Mouse (Mus musculus): ENCODE data around the gene Alkbh6.

The Alkbh6 gene

DNA sequence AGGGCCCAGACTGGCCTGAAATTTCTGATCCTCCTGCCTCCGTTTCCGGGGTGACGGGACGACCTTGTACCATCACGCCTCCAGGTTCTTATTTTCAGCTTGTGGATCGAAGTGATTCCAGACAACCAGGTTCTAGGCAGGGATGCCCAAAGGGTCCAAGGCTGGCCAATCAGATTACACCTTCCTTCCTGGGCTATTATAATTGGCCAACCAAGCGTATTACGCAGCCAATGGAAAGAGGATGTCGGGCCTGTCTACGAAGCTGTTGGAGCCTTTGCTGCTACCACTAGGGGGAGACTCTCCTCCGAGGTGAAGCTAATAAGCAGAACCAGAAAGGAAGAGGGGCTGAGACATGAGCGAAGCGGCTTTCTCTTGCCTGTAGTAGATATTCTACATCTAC, 23.4 kb downstream of the Alkbh6 start:
- no peak for DNase-seq (ENCODE audit: low spot score)

GRCm38 (mm10) chr7:30332622-30333259, 24.2 kb downstream of the Alkbh6 start:
- DNase-seq (ENCODE audit: low spot score), result no peak

DNA sequence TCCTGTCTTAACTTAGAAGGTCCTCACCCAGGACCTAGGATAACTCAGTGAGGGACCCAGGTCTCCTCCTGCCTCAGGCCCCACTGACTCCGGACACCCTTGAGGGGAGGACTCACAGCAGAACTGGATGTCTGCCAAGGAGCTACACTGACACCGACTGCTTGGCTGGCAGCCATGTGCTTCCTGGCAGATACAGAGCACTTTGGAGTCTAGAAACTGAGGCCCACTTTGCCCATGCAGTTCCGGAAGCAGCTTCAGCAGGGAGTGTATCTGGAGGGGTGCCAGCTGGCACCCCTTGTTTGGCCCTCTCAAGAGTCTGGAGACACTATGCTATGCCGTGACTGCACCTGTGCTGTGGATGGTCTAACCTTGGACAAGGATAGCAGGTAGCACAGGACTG, 24.9 kb downstream of the Alkbh6 start:
- DNase-seq (ENCODE audit: low spot score), result no peak

DNA sequence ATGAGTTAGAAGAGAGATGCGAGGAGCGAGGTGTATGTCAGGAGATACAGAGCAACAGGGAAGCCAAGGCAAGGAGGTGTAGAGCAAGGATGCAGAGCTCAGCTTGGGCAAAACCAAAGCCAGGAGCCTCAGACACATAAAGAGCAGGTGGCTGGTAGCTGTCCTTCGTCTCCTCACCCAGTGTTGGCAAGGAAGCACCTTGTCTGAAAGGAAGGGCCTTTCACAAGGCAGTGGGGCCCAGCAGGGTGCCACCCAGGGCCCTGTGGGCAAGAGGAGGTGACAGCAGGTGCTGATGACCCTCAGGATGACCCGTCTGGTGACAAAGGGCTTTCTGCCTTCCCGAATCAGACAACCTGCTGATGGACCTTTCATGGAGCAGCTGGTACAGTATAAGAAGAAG, 26.0 kb downstream of the Alkbh6 start:
- DNase-seq (ENCODE audit: low spot score), result no peak

- no peak for DNase-seq (ENCODE audit: low spot score)
Observed at GRCm38 (mm10) chr7:30335688-30336087, 27.2 kb downstream of the Alkbh6 start.

GRCm38 (mm10) chr7:30336384-30336783, 27.9 kb downstream of the Alkbh6 start:
- DNase-seq (ENCODE audit: low spot score), result no peak

DNA sequence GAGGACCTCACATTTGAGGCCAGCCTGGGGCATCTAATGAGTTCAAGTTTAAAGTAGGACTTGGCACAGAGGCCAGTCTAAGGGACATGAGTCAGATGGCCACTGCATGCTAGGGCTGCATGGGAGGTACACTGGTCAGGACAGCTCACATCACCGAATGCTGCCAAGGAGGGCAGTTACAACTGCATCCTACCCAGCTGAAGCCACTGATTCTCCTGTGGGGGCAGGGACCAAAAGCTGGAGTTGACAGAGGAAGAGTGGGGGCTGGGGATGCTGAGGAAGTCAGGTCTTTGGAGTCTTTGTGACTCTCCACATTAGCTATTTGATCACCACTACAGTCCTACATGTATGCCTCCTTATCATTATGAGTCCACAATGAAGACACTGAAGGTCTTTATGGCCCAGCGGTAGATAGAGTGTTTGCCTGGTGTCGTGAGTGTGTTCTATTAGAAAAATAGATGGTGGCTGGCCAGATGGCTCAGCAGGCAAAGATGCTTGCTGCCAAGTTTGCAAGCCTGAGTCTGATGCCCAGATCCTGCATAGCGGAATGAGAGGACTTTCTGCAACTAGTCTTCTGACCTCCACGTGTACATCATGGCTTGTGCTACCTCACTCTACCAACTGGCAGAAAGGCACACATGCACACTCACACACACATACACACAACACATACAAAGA, 31.1 kb downstream of the Alkbh6 start:
- no peak for DNase-seq (ENCODE audit: low spot score)

- DNase-seq (ENCODE audit: low spot score), result no peak
Observed at GRCm38 (mm10) chr7:30346635-30347379, 38.3 kb downstream of the Alkbh6 start.

DNA sequence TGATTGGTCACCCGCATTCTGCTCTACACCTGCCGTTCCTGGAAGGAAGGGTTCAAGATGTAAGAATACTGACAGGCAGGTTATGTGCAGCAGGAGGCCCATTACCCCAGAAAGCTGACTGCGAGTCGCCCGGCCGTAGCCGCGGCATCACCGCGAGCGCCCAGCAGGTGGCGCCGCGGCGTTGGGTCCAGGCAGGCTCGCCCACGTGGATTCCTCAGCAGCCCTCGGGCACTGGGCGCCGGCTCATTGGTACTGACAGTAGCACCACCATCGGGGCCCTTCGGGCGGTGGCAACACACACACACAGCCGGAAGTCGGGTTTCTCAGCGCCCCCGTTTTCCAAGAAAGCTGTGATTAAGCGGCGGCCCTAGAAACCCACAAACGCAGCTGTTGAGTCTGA, 39.3 kb downstream of the Alkbh6 start:
- DNase-seq (ENCODE audit: low spot score), result no peak

DNA sequence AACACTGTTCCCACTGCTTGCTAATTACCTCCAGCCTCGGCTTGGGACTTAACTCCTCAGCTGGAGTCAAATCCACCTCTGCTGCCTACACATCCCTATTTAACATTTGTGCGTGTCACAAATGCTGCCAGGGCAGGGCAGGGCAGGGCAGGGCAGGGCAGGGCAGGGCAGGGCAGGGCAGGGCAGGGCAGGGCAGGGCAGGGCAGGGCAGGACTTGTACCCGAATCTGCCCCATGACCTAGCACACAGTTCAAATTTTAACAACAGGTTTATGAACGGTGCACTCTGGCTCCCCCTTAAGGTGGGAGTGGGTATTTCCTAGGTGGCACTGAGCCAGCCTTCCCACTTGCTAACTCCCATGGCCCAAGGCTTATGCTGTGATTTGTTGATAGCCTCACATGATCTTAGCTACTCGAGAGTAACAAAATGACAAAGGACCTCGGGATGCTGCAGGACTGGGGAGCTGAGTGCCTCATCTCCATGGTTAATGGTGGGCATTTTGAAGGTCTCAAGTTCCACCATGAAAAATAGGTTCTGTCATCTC, 44.8 kb downstream of the Alkbh6 start:
- DNase-seq (ENCODE audit: low spot score), result no peak

GRCm38 (mm10) chr7:30354059-30354458, 45.5 kb downstream of the Alkbh6 start:
- DNase-seq (ENCODE audit: low spot score), result no peak

- no peak for DNase-seq (ENCODE audit: low spot score)
Observed at GRCm38 (mm10) chr7:30358378-30359186, 50.1 kb downstream of the Alkbh6 start.

GRCm38 (mm10) chr7:30359276-30359865, 50.9 kb downstream of the Alkbh6 start:
- DNase-seq (ENCODE audit: low spot score), result no peak

DNA sequence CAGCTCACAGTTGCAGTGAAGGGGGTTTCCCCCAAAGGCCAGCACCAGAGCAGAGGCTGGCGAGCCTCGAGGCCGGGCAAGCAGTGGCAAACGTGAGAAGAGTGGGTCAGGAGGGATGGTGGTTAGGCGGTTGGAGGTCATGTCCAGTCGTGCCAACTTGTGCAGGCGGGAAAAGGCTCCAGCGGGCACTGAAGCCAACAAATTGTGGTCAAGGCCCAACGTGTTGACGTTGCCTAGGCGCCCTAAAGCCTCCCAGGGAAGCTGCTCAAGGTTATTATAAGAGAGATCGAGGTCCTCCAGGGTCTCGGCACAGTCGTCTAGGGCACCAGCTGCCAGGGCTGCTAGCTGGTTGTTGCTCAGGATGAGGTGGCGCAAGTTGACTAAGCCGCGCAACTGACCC, 51.5 kb downstream of the Alkbh6 start:
- DNase-seq (ENCODE audit: low spot score), result no peak

DNA sequence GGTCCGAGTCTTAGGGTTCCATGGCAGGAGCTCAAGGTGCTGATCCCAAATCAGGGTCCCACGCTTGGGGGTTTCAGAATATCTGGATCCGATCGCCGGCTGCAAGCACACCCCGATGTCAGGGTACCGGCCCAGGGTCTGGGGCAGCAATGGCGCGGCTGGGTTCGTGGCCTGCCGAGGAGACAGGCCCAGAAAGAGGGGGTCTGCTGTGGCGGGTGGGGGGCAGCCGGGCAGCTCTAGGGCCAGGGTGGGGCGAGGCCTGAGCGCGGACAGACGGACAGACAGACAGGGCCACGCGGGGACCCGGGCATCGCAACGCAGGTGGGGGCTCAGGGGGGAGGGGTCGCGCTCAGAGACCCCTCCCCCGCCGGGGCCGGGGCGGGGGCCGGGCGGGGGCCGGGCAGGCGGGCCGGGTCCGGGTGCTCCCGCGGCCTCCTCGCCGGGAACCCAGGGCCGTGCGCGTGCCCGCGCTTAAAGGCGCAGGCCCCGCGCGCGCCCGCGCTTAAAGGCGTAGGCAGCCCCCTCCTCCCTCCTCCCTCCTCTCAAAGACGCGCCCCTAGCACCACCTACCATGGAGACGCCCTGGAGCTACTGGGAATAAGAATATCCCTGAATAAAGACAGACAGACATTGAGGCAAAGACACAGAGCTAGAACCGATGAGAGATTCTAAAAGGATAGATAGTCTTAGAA, 54.3 kb downstream of the Alkbh6 start, which contains the start of gene Lrfn3:
TSS of gene Lrfn3 (minus strand) at position 121 of the 692 bp plus-strand sequence.
- DNase-seq (ENCODE audit: low spot score), result no peak

- no peak for DNase-seq (ENCODE audit: low spot score)
Observed at GRCm38 (mm10) chr7:30363344-30363738, 54.8 kb downstream of the Alkbh6 start.
